ENCODE assay signal across 28 mouse cellular contexts in genomic region chr6:83802846-83803245, GRCm38 (mm10). TPM values are rescaled to one million over a fixed set of nuclear protein-coding genes. Genes with fewer than 3 reads are reported as not detected.
"Had no signal": no experiment of that assay in that cellular context is flagged by ENCODE, and none has a peak within 500 bp of the region (broad histone marks: within the 10 kb centered on the region; RNA-seq: fewer than 3 reads in every experiment).

No protein-coding gene starts in this region.

- H3K4me1 ChIP-seq: midbrain, embryonic 10.5 days; midbrain, embryonic 12.5 days; neural tube, embryonic 13.5 days had no signal

- H3K27me3 ChIP-seq: midbrain, embryonic 12.5 days; neural tube, embryonic 13.5 days; neural tube, embryonic 15.5 days had no signal

- H3K9me3 ChIP-seq: midbrain, embryonic 10.5 days; midbrain, embryonic 12.5 days; neural tube, embryonic 13.5 days; neural tube, embryonic 15.5 days had no signal

- DNase-seq: lung, adult 18-20 months; lung, embryonic 14.5 days; lung, postnatal 10 days; lung, postnatal 4 days; midbrain, embryonic 14.5 days; retina, postnatal 1 day; right cerebral cortex, adult 18-20 months; right cerebral cortex, postnatal 25 days; right cerebral cortex, postnatal 4 days; spleen, adult 18-20 months; thymus, adult 18-20 months; thymus, postnatal 25 days; thymus, postnatal 4 days had no signal

- H3K27ac ChIP-seq: midbrain, embryonic 10.5 days; midbrain, embryonic 12.5 days; neural tube, embryonic 13.5 days; neural tube, embryonic 15.5 days had no signal

- ATAC-seq: midbrain, embryonic 16.5 days had no signal

- H3K9ac ChIP-seq: lung, embryonic 14.5 days; midbrain, embryonic 12.5 days; neural tube, embryonic 13.5 days; neural tube, embryonic 15.5 days had no signal

- H3K4me3 ChIP-seq: midbrain, embryonic 10.5 days; midbrain, embryonic 12.5 days; myocyte; neural tube, embryonic 13.5 days; neural tube, embryonic 15.5 days had no signal

- H3K4me2 ChIP-seq: lung, embryonic 14.5 days; midbrain, embryonic 12.5 days; neural tube, embryonic 13.5 days; neural tube, embryonic 15.5 days had no signal

RNA-seq across cellular contexts. Expression of gene Ankrd53, which starts 40.4 kb away (rescaled TPM):
- total RNA-seq: megakaryocyte, adult 5-6 weeks; megakaryocyte-erythroid progenitor cell, adult 5-6 weeks had no signal
- polyA plus RNA-seq: lung, embryonic 16.5 days; midbrain, embryonic 10.5 days; midbrain, embryonic 12.5 days; neural tube, embryonic 11.5 days; neural tube, embryonic 13.5 days; small intestine, adult 2 months; stomach, embryonic 14.5 days; stomach, embryonic 16.5 days; thymus, postnatal 0 days; urinary bladder, adult 2 months had no signal
